ENCODE assay signal across 18 mouse cellular contexts in genomic region chr5:145575660-145576059, GRCm38 (mm10). TPM values are rescaled to one million over a fixed set of nuclear protein-coding genes. Genes with fewer than 3 reads are reported as not detected.
A peak's percentile ranks its signal among the peaks of the same experiment; 100 is the strongest.
DNase-seq lines count a peak whose midpoint lies in the region; ATAC-seq lines count a peak whose summit lies in the region.
"Not testable (repeated sequence)": the region's sequence is repeated elsewhere in the genome, so short reads cannot be mapped to it uniquely, and the experiment has no call there.
"Had no signal": no experiment of that assay in that cellular context is flagged by ENCODE, and none has a peak within 500 bp of the region (broad histone marks: within the 10 kb centered on the region; RNA-seq: fewer than 3 reads in every experiment).

No protein-coding gene starts in this region.

- H3K27ac ChIP-seq in embryonic facial prominence, embryonic 15.5 days (replicated peaks); limb, embryonic 11.5 days (replicated peaks; ENCODE audit: low read depth, low read length); liver, embryonic 11.5 days (ENCODE audit: low read depth, low read length); midbrain, embryonic 11.5 days (ENCODE audit: low read depth, low read length): not testable (repeated sequence)

- not testable (repeated sequence) for H3K36me3 ChIP-seq in embryonic facial prominence, embryonic 15.5 days; limb, embryonic 11.5 days (ENCODE audit: control insufficient read depth, insufficient read depth, low read length); liver, embryonic 11.5 days (ENCODE audit: control insufficient read depth, insufficient read depth, low read length); midbrain, embryonic 11.5 days (ENCODE audit: control insufficient read depth, insufficient read depth, low read length)

- not testable (repeated sequence) for H3K9ac ChIP-seq in embryonic facial prominence, embryonic 15.5 days; limb, embryonic 11.5 days (ENCODE audit: low read length); liver, embryonic 11.5 days (ENCODE audit: low read depth, low read length); midbrain, embryonic 11.5 days (ENCODE audit: low read length)

- H3K9me3 ChIP-seq in embryonic facial prominence, embryonic 15.5 days (replicated peaks); limb, embryonic 11.5 days (ENCODE audit: control insufficient read depth, low read length); liver, embryonic 11.5 days (ENCODE audit: control insufficient read depth, low read length); midbrain, embryonic 11.5 days (ENCODE audit: control insufficient read depth, low read length): not testable (repeated sequence)

- 87% methylated on average over 4 of the region's 4 CpGs for WGBS in embryonic facial prominence, embryonic 15.5 days
- WGBS in limb, embryonic 11.5 days, result 80% methylated on average over 4 of the region's 4 CpGs
- WGBS in liver, embryonic 11.5 days, result 81% methylated on average over 4 of the region's 4 CpGs
- 86% methylated on average over 4 of the region's 4 CpGs for WGBS in midbrain, embryonic 11.5 days

- not testable (repeated sequence) for H3K4me2 ChIP-seq in embryonic facial prominence, embryonic 15.5 days (replicated peaks); limb, embryonic 11.5 days (ENCODE audit: low read depth, severe bottlenecking); liver, embryonic 11.5 days; midbrain, embryonic 11.5 days

- not testable (repeated sequence) for DNase-seq in limb, embryonic 11.5 days (ENCODE audit: low spot score); liver, embryonic 11.5 days (ENCODE audit: low spot score); midbrain, embryonic 11.5 days (ENCODE audit: low spot score, missing footprints)

- not testable (repeated sequence) for H3K27me3 ChIP-seq in embryonic facial prominence, embryonic 15.5 days; limb, embryonic 11.5 days (ENCODE audit: control insufficient read depth, insufficient read depth, low read length); liver, embryonic 11.5 days (replicated peaks; ENCODE audit: control insufficient read depth, insufficient read depth, low read length); midbrain, embryonic 11.5 days (ENCODE audit: control insufficient read depth, insufficient read depth, low read length)

- H3K4me3 ChIP-seq in embryonic facial prominence, embryonic 15.5 days (replicated peaks); limb, embryonic 11.5 days (ENCODE audit: low read depth, low read length); liver, embryonic 11.5 days (ENCODE audit: low read depth, low read length); midbrain, embryonic 11.5 days (ENCODE audit: low read depth, low read length): not testable (repeated sequence)

- H3K4me1 ChIP-seq in embryonic facial prominence, embryonic 15.5 days; limb, embryonic 11.5 days (ENCODE audit: control insufficient read depth, insufficient read depth, low read length); liver, embryonic 11.5 days (replicated peaks; ENCODE audit: control insufficient read depth, insufficient read depth, low read length); midbrain, embryonic 11.5 days (ENCODE audit: control insufficient read depth, insufficient read depth, low read length): not testable (repeated sequence)

- ATAC-seq in embryonic facial prominence, embryonic 15.5 days (ENCODE audit: insufficient number of reproducible peaks, low FRiP score, low TSS enrichment, low read depth), result 0 out of 2 replicates have a peak, but pooled peaks have one; percentile 7
- ATAC-seq in limb, embryonic 11.5 days (ENCODE audit: insufficient number of reproducible peaks, low FRiP score, low TSS enrichment, low read depth), result 0 out of 2 replicates have a peak, but pooled peaks have one; percentile 17
- peak; percentile 30; the same call in 1 of the 2 replicates for ATAC-seq in liver, embryonic 11.5 days (replicated peaks; ENCODE audit: low FRiP score)
- peak; percentile 44; the same call in 1 of the 2 replicates for ATAC-seq in midbrain, embryonic 11.5 days (ENCODE audit: low FRiP score)
- peak; percentile 35; the same call in 1 of the 2 replicates for ATAC-seq in neutrophil, adult 5-6 weeks (ENCODE audit: extremely low read depth, insufficient number of reproducible peaks, low FRiP score, poor library complexity, severe bottlenecking)

RNA-seq across cellular contexts. Expression of gene Cyp3a41b, which starts 8.9 kb away (rescaled TPM):
- not detected in 2 replicates for polyA plus RNA-seq in embryonic facial prominence, embryonic 15.5 days (2015; fragmentation: Nextera tagmentation; extraction: Ambion mirVana)
- polyA plus RNA-seq in limb, embryonic 11.5 days (2014; fragmentation: Nextera tagmentation; extraction: Ambion mirVana), result not detected in 2 replicates
- polyA plus RNA-seq in liver, embryonic 11.5 days (2014; fragmentation: Nextera tagmentation; extraction: Ambion mirVana), result not detected in 2 replicates
- polyA plus RNA-seq in midbrain, embryonic 11.5 days (2014; fragmentation: Nextera tagmentation; extraction: Ambion mirVana), result not detected in 2 replicates
- total RNA-seq in neutrophil, adult 5-6 weeks (2017), result not detected in 2 replicates
- total RNA-seq: adrenal gland, postnatal 25 days; common myeloid progenitor, adult 5-6 weeks; ES-E14; MEL had no signal
- polyA plus RNA-seq: adrenal gland, adult 2 months; brain, embryonic 14.5 days; embryonic facial prominence, embryonic 12.5 days; embryonic facial prominence, embryonic 14.5 days; erythroblast, embryonic 14.5 days; forebrain, embryonic 10.5 days; forebrain, embryonic 12.5 days; forebrain, embryonic 14.5 days; forebrain, embryonic 16.5 days had no signal
